Mouse (Mus musculus) thymus, adult 2 months (tissue): ENCODE data around the gene Sufu. TPM values are rescaled to one million over a fixed set of nuclear protein-coding genes. Genes with fewer than 3 reads are reported as not detected.

Source experiments
- DNase-seq: peaks from one replicate; pipeline ENCODE4 v3.0.0; 2021
- H3K27ac ChIP-seq: fragments of 200-500 bp; 2 replicates; pipeline ENCODE4 v1.5.1; 2012; ENCODE audit warnings: low read length, control low read depth; ENCODE audit not compliant: control insufficient read depth, insufficient read depth
- H3K27me3 ChIP-seq: fragments of 200-500 bp; 2 replicates; pipeline ENCODE4 v1.6.1; 2012; ENCODE audit warnings: mild to moderate bottlenecking, low read length, moderate library complexity, mixed read lengths; ENCODE audit not compliant: control insufficient read depth, insufficient read depth
- H3K36me3 ChIP-seq: fragments of 200-500 bp; 2 replicates; pipeline ENCODE4 v1.6.1; 2012; ENCODE audit warnings: mild to moderate bottlenecking, low read length, moderate library complexity; ENCODE audit not compliant: control insufficient read depth, insufficient read depth
- H3K4me1 ChIP-seq: fragments of 200-500 bp; replicated peaks from 2 replicates; pipeline ENCODE4 v1.6.1; 2012; ENCODE audit warnings: low read length; ENCODE audit not compliant: control insufficient read depth, insufficient read depth
- H3K4me3 ChIP-seq: fragments of 200-500 bp; 2 replicates; pipeline ENCODE4 v1.5.1; 2012; ENCODE audit warnings: mild to moderate bottlenecking, low read length, control low read depth, moderate library complexity; ENCODE audit not compliant: control insufficient read depth, insufficient read depth
- CTCF ChIP-seq: fragments of 200-500 bp; IDR thresholded peaks from 2 replicates; pipeline ENCODE4 v1.5.1; 2012; ENCODE audit warnings: mild to moderate bottlenecking, control low read depth, low read length, moderate library complexity, borderline replicate concordance; ENCODE audit not compliant: control insufficient read depth, poor library complexity, insufficient read depth; ENCODE audit errors: extremely low read depth
- POLR2A ChIP-seq: fragments of 200-500 bp; IDR thresholded peaks from 2 replicates; pipeline ENCODE4 v1.6.1; 2012; ENCODE audit warnings: mild to moderate bottlenecking, low read length, control low read depth, moderate library complexity; ENCODE audit not compliant: control insufficient read depth, poor library complexity, insufficient read depth; ENCODE audit errors: extremely low read depth
- WGBS: fragments of 180-500 bp; shearing (Covaris S2); methylation state at CpG from one replicate; pipeline ENCODE4 v1.1.7; 2018; 5-methylcytosine and 5-hydroxymethylcytosine counted together
- polyA plus RNA-seq: library from polyadenylated mRNA; depleted of rRNA; stranded (reverse); fragments of >200 nt; gene quantifications from 2 replicates; pipeline ENCODE4 v1.2.3, GENCODE M21; 2012

Sufu gene
- polyA plus RNA-seq, 1 experiment, result 31.3 TPM

DNA sequence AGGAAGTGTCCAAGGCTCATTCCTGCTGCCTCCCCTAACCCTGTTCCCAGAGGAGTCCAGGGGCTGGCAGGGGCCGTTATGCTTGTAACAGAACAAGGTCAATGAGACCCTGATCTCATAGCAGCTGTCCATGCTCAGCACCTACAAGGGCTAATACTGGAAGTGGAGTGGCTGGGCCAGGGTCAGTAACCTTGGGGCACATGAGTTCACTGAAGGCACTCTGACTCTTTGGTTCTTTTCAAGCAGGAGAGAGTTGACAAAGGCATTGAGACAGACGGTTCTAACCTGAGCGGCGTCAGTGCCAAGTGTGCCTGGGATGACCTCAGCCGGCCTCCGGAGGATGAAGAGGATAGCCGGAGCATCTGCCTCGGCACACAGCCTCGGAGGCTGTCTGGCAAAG lies 56.2 kb downstream of the Sufu start:
- no peak for TF ChIP-seq POLR2A
- Histone ChIP-seq H3K4me1 (peaks cover 14% of the 10 kb centered on the region), H3K27ac (no peak overlapping the region), H3K27me3 (no peaks in the 10 kb centered on the region), H3K4me3 (no peak overlapping the region), H3K36me3 (peaks cover 3% of the 10 kb centered on the region; the same call in 1 of the 2 replicates)
- WGBS, result 95% methylated on average over 9 of the region's 9 CpGs
- DNase-seq, result no peak

DNA sequence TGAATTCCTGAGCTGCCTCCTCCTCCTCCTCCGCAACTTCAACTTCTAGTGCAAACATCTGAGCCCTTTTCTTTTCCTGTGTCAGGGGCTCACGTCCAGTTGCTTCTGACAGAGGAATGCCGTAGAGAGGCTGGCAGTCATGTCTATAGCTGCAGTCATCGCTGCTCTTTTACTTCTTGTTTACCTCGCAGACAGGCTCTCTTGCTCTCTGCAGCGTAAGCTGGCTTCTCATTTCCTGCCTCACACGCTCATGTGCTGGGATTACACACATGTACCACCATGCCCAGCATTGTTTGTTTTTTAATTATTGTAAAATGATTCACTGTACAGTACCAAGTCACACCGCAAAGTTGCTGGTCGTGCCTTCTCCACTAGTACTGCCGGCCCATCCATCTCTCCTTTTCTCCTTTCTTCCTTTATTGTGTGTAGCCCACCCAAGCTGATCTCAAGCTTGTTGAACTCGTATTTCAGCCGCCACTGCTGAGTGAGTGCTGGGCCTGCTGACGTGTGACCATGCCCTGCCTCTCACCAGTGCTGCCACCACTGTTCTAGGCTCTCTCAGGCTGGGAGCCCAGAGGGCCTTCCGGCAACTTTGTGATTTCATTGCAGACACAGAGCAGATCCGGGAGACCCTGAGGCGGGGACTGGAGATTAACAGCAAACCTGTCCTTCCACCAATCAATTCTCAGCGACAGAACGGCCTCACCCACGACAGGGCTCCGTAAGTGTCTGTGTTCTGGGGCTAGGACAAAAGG lies 57.6 kb downstream of the Sufu start:
- peaks cover 7% of the 10 kb centered on the region; the same call in 1 of the 2 replicates for H3K36me3 ChIP-seq
- H3K27ac ChIP-seq, result no peak overlapping the region
- no peak for DNase-seq
- peaks cover 16% of the 10 kb centered on the region for H3K4me1 ChIP-seq
- H3K4me3 ChIP-seq, result no peak overlapping the region
- no peaks in the 10 kb centered on the region for H3K27me3 ChIP-seq
- WGBS, result 74% methylated on average over 20 of the region's 20 CpGs
- TF ChIP-seq POLR2A (no peak), CTCF (no peak)

- no peak overlapping the region for H3K27ac ChIP-seq
- TF ChIP-seq POLR2A (no peak), CTCF (no peak)
- peaks cover 16% of the 10 kb centered on the region for H3K4me1 ChIP-seq
- no peak for DNase-seq
- 10% methylated on average over 1 of the region's 1 CpGs for WGBS
- no peak overlapping the region for H3K4me3 ChIP-seq
- peaks cover 7% of the 10 kb centered on the region; the same call in 1 of the 2 replicates for H3K36me3 ChIP-seq
- no peaks in the 10 kb centered on the region for H3K27me3 ChIP-seq
These were observed 58.3 kb downstream of the Sufu start for GRCm38 (mm10) chr19:46455032-46455431.

GRCm38 (mm10) chr19:46455556-46455955 lies 58.9 kb downstream of the Sufu start:
- no peak overlapping the region for H3K4me3 ChIP-seq
- H3K36me3 ChIP-seq, result peaks cover 7% of the 10 kb centered on the region; the same call in 1 of the 2 replicates

DNA sequence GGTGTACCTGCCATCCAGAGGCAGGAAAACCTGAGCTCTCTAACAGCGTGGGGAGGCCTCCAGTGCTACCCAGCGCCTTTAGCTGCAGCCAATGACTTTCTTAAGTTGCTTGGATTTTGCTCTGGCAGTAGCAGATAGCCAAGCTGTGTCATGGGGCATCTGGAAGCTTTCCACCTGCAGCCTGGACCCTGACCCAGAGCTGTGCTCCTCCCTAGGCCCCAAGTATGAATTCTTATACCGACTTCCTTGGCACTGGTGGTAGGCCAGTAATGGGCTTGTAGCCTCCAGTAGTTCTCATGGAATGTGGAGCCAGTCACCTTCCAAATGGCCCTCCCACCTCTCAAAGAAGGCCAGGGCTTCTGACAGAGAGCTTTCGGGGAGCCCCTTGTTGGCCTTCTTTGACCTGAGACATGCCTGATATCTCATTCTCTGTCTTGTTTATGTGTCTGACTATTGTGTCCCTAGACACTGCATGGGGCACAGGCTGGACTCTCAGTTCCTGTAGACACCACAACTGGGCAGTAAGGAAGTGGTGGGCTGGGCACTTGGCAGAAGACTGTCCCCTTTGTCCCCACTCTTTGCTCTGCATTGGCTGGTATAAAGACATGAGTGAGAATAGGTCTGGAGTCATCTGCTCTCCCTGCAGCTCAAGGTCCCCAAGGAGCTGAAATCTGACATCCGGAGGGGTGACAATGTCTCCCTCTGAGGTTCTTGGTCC lies 59.5 kb downstream of the Sufu start:
- DNase-seq, result no peak
- TF ChIP-seq POLR2A (no peak), CTCF (no peak)
- 90% methylated on average over 5 of the region's 5 CpGs for WGBS
- peaks cover 16% of the 10 kb centered on the region for H3K4me1 ChIP-seq
- peaks cover 7% of the 10 kb centered on the region; the same call in 1 of the 2 replicates for H3K36me3 ChIP-seq
- H3K27ac ChIP-seq, result no peak overlapping the region
- H3K27me3 ChIP-seq, result no peaks in the 10 kb centered on the region
- H3K4me3 ChIP-seq, result no peak overlapping the region

More at GRCm38 (mm10) chr19:46455556-46455955, 58.9 kb downstream of the Sufu start:
- Histone ChIP-seq H3K27ac (no peak overlapping the region), H3K27me3 (no peaks in the 10 kb centered on the region), H3K4me1 (peaks cover 16% of the 10 kb centered on the region)
- WGBS, result 94% methylated on average over 8 of the region's 8 CpGs
- DNase-seq, result no peak
- TF ChIP-seq POLR2A, result no peak

- peaks cover 12% of the 10 kb centered on the region for H3K4me1 ChIP-seq
- H3K4me3 ChIP-seq, result no peak overlapping the region
- no peak for DNase-seq
- no peak for TF ChIP-seq CTCF
- no peak for TF ChIP-seq POLR2A
- WGBS, result 94% methylated on average over 5 of the region's 5 CpGs
- peaks cover 7% of the 10 kb centered on the region; the same call in 1 of the 2 replicates for H3K36me3 ChIP-seq
- H3K27ac ChIP-seq, result no peak overlapping the region
- no peaks in the 10 kb centered on the region for H3K27me3 ChIP-seq
These were observed 61.1 kb downstream of the Sufu start for GRCm38 (mm10) chr19:46457798-46458197.

DNA sequence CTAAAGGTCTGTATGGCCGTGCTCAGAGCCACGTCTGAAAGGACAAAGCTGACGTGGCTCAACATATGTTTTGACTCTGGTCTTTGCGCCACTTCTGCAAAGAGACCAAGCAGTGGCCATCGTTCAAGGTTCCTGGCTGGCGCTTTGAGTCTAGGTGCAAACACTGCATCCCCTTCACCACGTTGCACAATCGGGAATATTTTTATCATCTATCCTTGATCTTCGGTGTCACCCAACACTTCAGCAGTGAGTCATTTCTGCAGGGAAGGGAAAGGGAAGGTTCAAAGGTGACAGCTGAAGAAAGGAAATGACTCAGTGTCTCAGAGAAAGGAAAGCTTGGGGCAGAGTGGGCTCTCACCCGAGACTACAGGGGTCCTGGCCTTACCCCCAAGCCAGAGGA lies 62.6 kb downstream of the Sufu start:
- DNase-seq, result no peak
- 83% methylated on average over 10 of the region's 10 CpGs for WGBS
- no peak for TF ChIP-seq POLR2A
- no peak for TF ChIP-seq CTCF
- H3K4me1 ChIP-seq, result peaks cover 12% of the 10 kb centered on the region
- H3K27me3 ChIP-seq, result no peaks in the 10 kb centered on the region
- H3K4me3 ChIP-seq, result no peak overlapping the region
- H3K27ac ChIP-seq, result no peak overlapping the region
- 0 out of 2 replicates have a peak, but pooled peaks cover 3% of the 10 kb centered on the region for H3K36me3 ChIP-seq
